Mouse (Mus musculus) brain, embryonic 14.5 days (tissue): ENCODE results near the gene Atp2c1.

ENCODE experiments used
- CTCF ChIP-seq: fragments of 200-500 bp; IDR thresholded peaks from 2 replicates; pipeline ENCODE4 v1.5.1; 2012; ENCODE audit warnings: inconsistent platforms, mild to moderate bottlenecking, moderate library complexity, borderline replicate concordance; ENCODE audit not compliant: insufficient read depth, insufficient read length; ENCODE audit errors: extremely low read depth
- POLR2A ChIP-seq: fragments of 200-500 bp; IDR thresholded peaks from 2 replicates; pipeline ENCODE4 v1.6.1; 2012; ENCODE audit warnings: mild to moderate bottlenecking, inconsistent platforms, borderline replicate concordance; ENCODE audit not compliant: poor library complexity, insufficient read depth, insufficient read length, severe bottlenecking; ENCODE audit errors: extremely low read depth

GRCm38 (mm10) chr9:105461496-105461895, 65.6 kb downstream of the Atp2c1 start:
- TF ChIP-seq CTCF (no peak), POLR2A (no peak)
